Mouse (Mus musculus) heart, embryonic 14.5 days (tissue): Measurements from ENCODE around the gene Il20rb. TPM values are rescaled to one million over a fixed set of nuclear protein-coding genes. Genes with fewer than 3 reads are reported as not detected.

Source experiments
- ATAC-seq: fragments of 200-750 bp; cut with Nextera tagmentation; 2 replicates; pipeline ENCODE4 v1.8.0; 2017; ENCODE audit warnings: low read depth, moderate TSS enrichment; ENCODE audit not compliant: insufficient number of reproducible peaks, insufficient read depth, low FRiP score
- H3K27ac ChIP-seq, 2 experiments: fragments of 200-500 bp in 1 of 2; fragments of 300-500 bp in 1 of 2; sonication (generic) in 1 of 2; replicated peaks in 1 of 2; 2 replicates each; pipeline ENCODE4 v1.5.1; 2012 to 2014; ENCODE audit warnings: low read depth in 2 of 2, low read length in 2 of 2, control low read depth in 1 of 2, mild to moderate bottlenecking in 1 of 2, mixed read lengths in 1 of 2; ENCODE audit not compliant: control insufficient read depth in 1 of 2, insufficient read depth in 1 of 2
- H3K27me3 ChIP-seq: fragments of 300-500 bp; sonication (generic); 2 replicates; pipeline ENCODE4 v1.6.1; 2014; ENCODE audit warnings: mild to moderate bottlenecking, low read length, control low read depth; ENCODE audit not compliant: control insufficient read depth, insufficient read depth
- H3K36me3 ChIP-seq: fragments of 300-500 bp; sonication (generic); 2 replicates; pipeline ENCODE4 v1.6.1; 2014; ENCODE audit warnings: mild to moderate bottlenecking, control low read depth, low read length, mixed read lengths; ENCODE audit not compliant: control insufficient read depth, insufficient read depth
- H3K4me1 ChIP-seq, 2 experiments: fragments of 200-500 bp in 1 of 2; fragments of 300-500 bp in 1 of 2; sonication (generic) in 1 of 2; 2 replicates each; pipeline ENCODE4 v1.6.1; 2012 to 2014; ENCODE audit warnings: low read length in 2 of 2, control low read depth in 1 of 2, mixed read lengths in 1 of 2; ENCODE audit not compliant: control insufficient read depth in 2 of 2, insufficient read depth in 2 of 2
- H3K4me2 ChIP-seq: fragments of 300-500 bp; sonication (generic); 2 replicates; pipeline ENCODE4 v1.6.1; 2014; ENCODE audit warnings: mild to moderate bottlenecking, low read length
- H3K4me3 ChIP-seq, 2 experiments: fragments of 200-500 bp in 1 of 2; fragments of 300-500 bp in 1 of 2; sonication (generic) in 1 of 2; 2 replicates each; pipeline ENCODE4 v1.5.1; 2012 to 2014; ENCODE audit warnings: low read length in 2 of 2, mild to moderate bottlenecking in 2 of 2, control low read depth in 1 of 2, low read depth in 1 of 2, moderate library complexity in 1 of 2; ENCODE audit not compliant: control insufficient read depth in 1 of 2, insufficient read depth in 1 of 2
- H3K9ac ChIP-seq: fragments of 300-500 bp; sonication (generic); 2 replicates; pipeline ENCODE4 v1.6.1; 2014; ENCODE audit warnings: mild to moderate bottlenecking, low read length
- H3K9me3 ChIP-seq: fragments of 300-500 bp; sonication (generic); 2 replicates; pipeline ENCODE4 v1.6.1; 2016; ENCODE audit warnings: low read length, control low read depth; ENCODE audit not compliant: control insufficient read depth
- WGBS: fragments of 180-500 bp; shearing (Covaris S2); extraction: QIAGEN DNeasy Blood & Tissue Kit; methylation state at CpG from one replicate; pipeline ENCODE4 v1.1.7; 2014; 5-methylcytosine and 5-hydroxymethylcytosine counted together
- polyA plus RNA-seq: library from polyadenylated mRNA; unstranded; fragments of >200 nt; fragmentation: Nextera tagmentation; extraction: Ambion mirVana; gene quantifications from 2 replicates; pipeline ENCODE4 v1.2.1, GENCODE M21; 2014

Gene Il20rb
- polyA plus RNA-seq, 1 experiment from 2014 or later = 0.69 TPM

DNA sequence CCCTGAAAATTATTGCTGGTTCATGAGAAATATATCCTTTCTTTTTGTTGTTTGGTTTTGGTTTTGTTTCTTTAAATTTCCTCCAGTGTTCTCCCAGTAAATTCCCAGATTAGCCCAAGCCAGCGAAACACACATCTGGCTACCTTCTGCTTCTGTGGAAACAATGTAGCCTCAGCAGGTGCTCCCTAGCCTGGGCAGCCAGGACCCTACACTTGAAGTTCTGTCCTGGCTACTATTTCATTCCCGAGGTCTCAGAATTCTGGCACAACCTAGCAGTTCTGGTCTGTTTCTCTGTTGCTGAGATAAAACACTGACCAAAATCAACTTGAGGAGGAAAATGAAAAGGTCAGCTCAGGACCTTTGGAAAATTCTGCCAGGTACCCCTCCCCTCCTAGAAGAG, 55.2 kb downstream of the Il20rb start:
- no peaks in the 10 kb centered on the region for H3K4me1 ChIP-seq
- no peak for ATAC-seq
- H3K9me3 ChIP-seq = no peaks in the 10 kb centered on the region
- WGBS = 70% methylated on average over 2 of the region's 2 CpGs
- no peak overlapping the region for H3K4me3 ChIP-seq
- H3K4me2 ChIP-seq = no peak overlapping the region
- no peaks in the 10 kb centered on the region for H3K27me3 ChIP-seq
- H3K36me3 ChIP-seq = no peaks in the 10 kb centered on the region
- no peak overlapping the region for H3K9ac ChIP-seq
- H3K27ac ChIP-seq = no peak overlapping the region

DNA sequence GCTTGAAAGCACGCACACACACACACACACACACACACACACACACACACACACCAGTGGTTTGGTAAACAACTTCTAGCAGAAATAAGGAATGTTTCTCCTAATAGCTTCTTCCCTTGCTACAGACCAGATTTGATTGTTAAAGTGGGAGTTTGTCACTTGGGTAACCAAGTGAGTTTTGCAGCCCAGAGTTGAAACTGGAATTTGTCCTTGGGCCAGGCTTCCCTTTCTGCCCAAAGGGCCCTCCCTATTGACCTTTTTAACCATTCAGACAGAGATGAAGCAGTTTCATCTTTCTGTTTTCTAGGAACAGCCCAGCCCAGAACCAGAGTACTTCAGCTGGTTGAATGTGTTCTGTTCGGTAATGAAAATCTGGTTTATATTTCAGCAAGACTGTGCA, 55.7 kb downstream of the Il20rb start:
- H3K9ac ChIP-seq = no peak overlapping the region
- no peaks in the 10 kb centered on the region for H3K36me3 ChIP-seq
- H3K4me2 ChIP-seq = no peak overlapping the region
- no peak overlapping the region for H3K27ac ChIP-seq
- H3K27me3 ChIP-seq = no peaks in the 10 kb centered on the region
- H3K4me3 ChIP-seq = no peak overlapping the region
- no peaks in the 10 kb centered on the region for H3K9me3 ChIP-seq
- WGBS = 85% methylated on average over 2 of the region's 2 CpGs
- no peak for ATAC-seq
- no peaks in the 10 kb centered on the region for H3K4me1 ChIP-seq

DNA sequence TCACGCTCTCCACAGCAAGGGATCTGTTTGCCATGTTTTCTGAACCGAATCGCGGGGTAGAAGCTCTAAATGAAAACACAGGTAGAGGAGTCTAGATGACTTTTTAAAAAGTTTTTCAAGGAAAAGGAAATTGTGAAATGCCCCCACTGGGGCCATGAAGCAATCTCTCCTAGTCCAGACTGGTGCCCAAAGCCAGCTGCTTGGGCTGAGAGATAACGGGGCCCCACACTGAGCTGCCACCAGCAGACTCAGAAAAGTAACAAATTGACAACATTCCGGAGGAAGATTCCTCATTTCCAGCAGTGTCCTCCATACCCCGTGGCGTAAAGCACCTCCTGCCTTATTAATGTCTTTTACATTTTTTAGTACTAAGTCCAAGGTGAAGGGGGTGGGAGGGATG, 66.9 kb downstream of the Il20rb start:
- Histone ChIP-seq H3K9me3 (no peaks in the 10 kb centered on the region), H3K27ac (no peak overlapping the region)
- no peak for ATAC-seq

DNA sequence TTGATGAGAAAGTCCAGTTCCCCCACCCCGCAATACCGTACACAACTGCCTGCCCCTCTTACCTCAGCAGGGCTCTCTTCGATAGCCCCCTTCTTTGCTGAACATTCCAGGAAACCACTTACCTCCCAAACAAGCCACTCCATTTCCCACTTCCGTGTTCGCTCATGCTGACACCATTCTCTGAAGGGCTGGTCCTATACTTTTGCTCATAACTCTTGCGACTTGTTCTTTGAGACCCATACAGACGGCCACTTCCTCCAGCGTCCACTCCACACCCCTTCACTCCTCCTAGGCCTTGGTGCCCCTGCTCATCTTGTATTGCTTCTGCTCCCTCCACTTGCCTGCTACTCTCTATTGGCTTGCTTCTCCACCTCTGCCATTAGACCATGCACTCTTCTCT, 67.5 kb downstream of the Il20rb start:
- no peak for ATAC-seq
- H3K4me1 ChIP-seq = peaks cover 0 to 2% of the 10 kb centered on the region in 2 experiments; a peak in 1 of 4 replicates
- H3K27me3 ChIP-seq = no peaks in the 10 kb centered on the region
- no peaks in the 10 kb centered on the region for H3K9me3 ChIP-seq
- H3K4me3 ChIP-seq = no peak overlapping the region
- WGBS = 81% methylated on average over 8 of the region's 8 CpGs
- no peak overlapping the region for H3K27ac ChIP-seq
- H3K4me2 ChIP-seq = no peak overlapping the region
- H3K36me3 ChIP-seq = no peaks in the 10 kb centered on the region
- no peak overlapping the region for H3K9ac ChIP-seq

More for the DNA sequence above, 66.9 kb downstream of the Il20rb start:
- H3K36me3 ChIP-seq = no peaks in the 10 kb centered on the region
- no peak overlapping the region for H3K4me2 ChIP-seq
- H3K27me3 ChIP-seq = no peaks in the 10 kb centered on the region
- WGBS = 60% methylated on average over 8 of the region's 8 CpGs
- peaks cover 0 to 2% of the 10 kb centered on the region in 2 experiments; a peak in 1 of 4 replicates for H3K4me1 ChIP-seq
- no peak overlapping the region for H3K9ac ChIP-seq
- H3K4me3 ChIP-seq = no peak overlapping the region

DNA sequence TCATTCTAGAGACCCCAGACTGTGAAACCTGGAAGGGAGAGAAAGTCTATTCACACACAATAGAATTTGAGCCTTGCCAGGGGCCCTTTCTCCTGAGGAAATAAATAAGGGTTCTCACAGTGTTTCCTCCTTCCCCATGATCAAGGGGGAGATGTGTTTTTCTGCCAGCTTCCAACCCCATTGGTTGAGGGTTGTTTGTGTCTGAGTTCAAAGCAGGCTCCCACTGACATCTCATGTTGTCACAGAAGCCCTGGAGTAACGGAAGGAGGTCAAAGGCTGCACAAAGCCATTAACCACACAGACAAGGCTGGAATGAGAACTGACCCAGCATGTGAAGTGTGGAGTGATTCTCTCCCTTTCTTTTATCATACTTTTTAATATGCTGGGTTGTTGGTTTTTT, 69.8 kb downstream of the Il20rb start:
- no peak overlapping the region for H3K9ac ChIP-seq
- WGBS = 71% methylated on average over 1 of the region's 1 CpGs
- no peak for ATAC-seq
- no peak overlapping the region for H3K4me3 ChIP-seq
- H3K36me3 ChIP-seq = no peaks in the 10 kb centered on the region
- H3K27ac ChIP-seq = no peak overlapping the region
- H3K9me3 ChIP-seq = no peaks in the 10 kb centered on the region
- H3K4me2 ChIP-seq = no peak overlapping the region
- H3K27me3 ChIP-seq = no peaks in the 10 kb centered on the region
- H3K4me1 ChIP-seq = peaks cover 0 to 2% of the 10 kb centered on the region in 2 experiments; a peak in 1 of 4 replicates

DNA sequence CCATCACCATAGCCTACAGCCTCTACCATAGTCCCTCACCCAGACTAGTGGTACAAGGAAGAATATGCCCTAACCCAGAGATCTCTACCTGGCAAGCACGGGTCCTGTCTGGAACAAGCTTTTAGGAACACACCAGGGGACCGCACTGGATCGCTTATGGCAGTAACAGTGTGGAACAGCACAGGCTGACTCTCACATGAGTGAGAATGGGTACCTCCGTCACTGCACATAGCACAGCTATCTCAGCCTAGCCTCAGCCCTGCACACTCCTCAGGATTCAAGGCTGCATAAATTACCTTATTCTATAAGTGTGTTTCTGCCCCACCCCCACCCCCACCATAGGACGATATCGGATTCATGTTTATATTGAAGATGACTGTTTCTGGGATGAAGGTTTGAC, 70.3 kb downstream of the Il20rb start:
- peaks cover 0 to 2% of the 10 kb centered on the region in 2 experiments; a peak in 1 of 4 replicates for H3K4me1 ChIP-seq
- no peaks in the 10 kb centered on the region for H3K9me3 ChIP-seq
- ATAC-seq = no peak
- H3K27ac ChIP-seq = no peak overlapping the region
- no peak overlapping the region for H3K9ac ChIP-seq
- H3K27me3 ChIP-seq = no peaks in the 10 kb centered on the region
- no peak overlapping the region for H3K4me3 ChIP-seq
- no peaks in the 10 kb centered on the region for H3K36me3 ChIP-seq
- no peak overlapping the region for H3K4me2 ChIP-seq
- 84% methylated on average over 6 of the region's 6 CpGs for WGBS

DNA sequence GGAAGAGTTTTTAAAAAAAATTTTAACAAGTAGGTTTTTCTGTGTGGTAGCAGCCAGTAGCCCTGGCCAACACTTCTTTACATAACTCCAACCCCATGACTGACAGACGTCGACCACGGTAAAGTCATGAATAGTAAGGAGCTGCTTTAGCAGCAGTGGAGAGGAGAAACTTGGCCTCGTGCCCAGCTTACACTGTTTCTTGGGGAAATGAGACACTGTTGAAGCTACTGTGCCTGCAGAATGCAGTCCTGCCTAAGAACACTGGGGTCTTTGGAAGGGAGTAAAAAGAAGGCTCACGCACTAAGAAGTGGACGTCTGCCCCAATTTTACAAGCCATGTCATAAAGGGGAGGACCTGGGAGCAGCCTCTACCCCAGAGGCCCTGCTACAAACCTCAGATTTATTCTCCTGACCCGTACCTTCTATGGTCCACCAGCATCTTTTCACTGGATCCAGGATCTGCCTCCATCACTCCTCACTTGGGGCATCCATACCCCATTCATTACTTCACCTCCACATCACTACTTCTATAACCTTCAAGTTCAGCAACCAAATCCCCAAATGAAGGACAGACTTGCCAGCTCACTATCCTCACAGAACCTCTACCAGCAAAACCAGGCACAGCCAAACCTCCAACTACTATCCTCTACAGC, 71.1 kb downstream of the Il20rb start:
- no peak for ATAC-seq

More for the DNA sequence above, 71.1 kb downstream of the Il20rb start:
- Histone ChIP-seq H3K4me3 (no peak overlapping the region), H3K4me1 (peaks cover 0 to 2% of the 10 kb centered on the region in 2 experiments; a peak in 1 of 4 replicates), H3K4me2 (no peak overlapping the region), H3K27ac (no peak overlapping the region), H3K9me3 (no peaks in the 10 kb centered on the region), H3K27me3 (no peaks in the 10 kb centered on the region), H3K36me3 (no peaks in the 10 kb centered on the region), H3K9ac (no peak overlapping the region)
- WGBS = 39% methylated on average over 7 of the region's 7 CpGs
